Mouse (Mus musculus): ENCODE data around the gene Trim80.
"Not testable (repeated sequence)": the region's sequence is repeated elsewhere in the genome, so short reads cannot be mapped to it uniquely, and the experiment has no call there.

Trim80 gene

DNA sequence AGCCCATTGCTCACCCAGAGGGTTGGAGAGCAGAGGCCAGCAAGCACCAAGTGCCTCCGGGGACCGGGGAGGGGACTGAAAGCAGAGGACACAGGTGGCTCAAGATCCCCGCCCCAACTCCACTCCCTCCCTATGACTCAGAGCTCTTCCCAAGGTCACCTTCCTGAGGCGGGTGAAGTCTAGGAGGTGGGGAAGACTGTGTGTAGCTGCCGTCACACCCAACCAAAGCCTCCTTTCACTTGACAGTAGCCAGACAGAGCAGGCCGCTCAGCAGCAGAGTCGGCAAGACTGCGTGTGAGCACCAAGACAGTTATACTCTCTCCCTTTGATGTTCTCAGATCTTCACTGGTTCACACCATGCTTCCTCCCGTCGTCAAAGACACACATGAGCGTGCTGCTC, 23.1 kb downstream of the Trim80 start:
- no peak for DNase-seq

- no peak for DNase-seq
Observed at GRCm38 (mm10) chr11:115464851-115465250, 24.5 kb downstream of the Trim80 start.

DNA sequence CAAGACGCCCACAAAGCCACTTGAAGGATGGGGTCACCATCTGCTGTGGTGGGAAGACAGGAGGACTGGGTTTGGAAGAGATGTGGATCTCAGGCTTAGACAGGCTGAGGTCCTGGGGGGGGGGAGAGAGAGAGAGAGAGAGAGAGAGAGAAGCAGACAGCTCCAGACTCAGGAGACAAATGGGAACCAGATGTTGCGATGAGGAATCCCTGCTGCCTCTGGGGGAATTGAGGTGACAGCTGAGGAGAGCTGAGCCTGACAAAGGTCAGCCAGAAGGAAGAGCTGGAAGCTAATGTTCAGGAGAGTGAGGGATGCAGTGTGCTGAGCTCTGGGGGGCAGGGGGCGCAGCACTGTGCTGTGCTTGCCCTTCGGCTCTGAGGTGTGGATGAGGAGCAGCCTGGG, 26.9 kb downstream of the Trim80 start:
- DNase-seq: no peak

DNA sequence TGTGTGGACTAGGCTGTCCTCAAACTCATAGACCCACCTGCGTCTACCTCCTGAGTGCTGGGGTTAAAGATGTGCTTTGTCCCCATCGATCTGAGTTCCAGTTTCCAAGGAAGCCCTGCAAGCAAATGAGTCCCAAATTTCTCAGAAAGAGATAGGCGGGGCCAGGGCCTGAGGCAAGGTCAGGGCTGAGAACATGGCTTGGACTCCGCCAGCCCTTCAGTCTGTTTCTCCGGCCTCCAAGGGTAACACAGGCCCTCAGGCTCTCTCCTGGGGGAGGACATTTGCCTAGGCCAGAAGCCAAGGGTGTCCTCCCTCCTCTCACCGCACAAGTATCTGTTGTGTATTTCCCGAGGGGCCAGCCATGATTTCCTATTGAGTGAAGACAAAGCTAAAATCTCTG, 31.8 kb downstream of the Trim80 start:
- DNase-seq: no peak

GRCm38 (mm10) chr11:115473626-115474275, 33.4 kb downstream of the Trim80 start:
- DNase-seq: peak; percentile 90 to 94

GRCm38 (mm10) chr11:115475025-115475757, 34.8 kb downstream of the Trim80 start, which contains the start of gene Armc7:
TSS of gene Armc7 (plus strand) at chr11:115475667.
- DNase-seq: peak; percentile 96 to 97

GRCm38 (mm10) chr11:115475758-115476237, 35.5 kb downstream of the Trim80 start:
- no peak for DNase-seq

- DNase-seq: not testable (repeated sequence)
Observed at GRCm38 (mm10) chr11:115476630-115477029, 36.3 kb downstream of the Trim80 start.

DNA sequence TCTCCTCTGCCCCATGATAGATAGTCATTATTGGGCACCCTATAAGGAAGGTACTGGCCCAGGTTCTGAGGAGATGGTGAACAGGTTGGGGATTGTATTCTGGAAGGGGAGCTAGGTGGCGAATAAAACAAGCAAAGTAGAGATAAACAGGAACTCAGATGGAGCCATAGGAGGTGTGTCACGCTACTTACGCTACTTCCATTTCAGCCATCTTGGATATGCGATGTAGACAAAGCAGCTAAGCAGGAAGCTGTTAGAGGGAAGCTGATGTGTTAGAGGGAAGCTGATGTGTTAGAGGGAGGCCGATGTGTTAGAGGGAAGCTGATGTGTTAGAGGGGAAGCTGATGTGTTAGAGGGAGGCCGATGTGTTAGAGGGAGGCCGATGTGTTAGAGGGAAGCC, 37.0 kb downstream of the Trim80 start:
- DNase-seq: not testable (repeated sequence)

GRCm38 (mm10) chr11:115478296-115478938, 38.1 kb downstream of the Trim80 start:
- no peak for DNase-seq

GRCm38 (mm10) chr11:115481553-115482259, 41.4 kb downstream of the Trim80 start:
- DNase-seq: no peak

DNA sequence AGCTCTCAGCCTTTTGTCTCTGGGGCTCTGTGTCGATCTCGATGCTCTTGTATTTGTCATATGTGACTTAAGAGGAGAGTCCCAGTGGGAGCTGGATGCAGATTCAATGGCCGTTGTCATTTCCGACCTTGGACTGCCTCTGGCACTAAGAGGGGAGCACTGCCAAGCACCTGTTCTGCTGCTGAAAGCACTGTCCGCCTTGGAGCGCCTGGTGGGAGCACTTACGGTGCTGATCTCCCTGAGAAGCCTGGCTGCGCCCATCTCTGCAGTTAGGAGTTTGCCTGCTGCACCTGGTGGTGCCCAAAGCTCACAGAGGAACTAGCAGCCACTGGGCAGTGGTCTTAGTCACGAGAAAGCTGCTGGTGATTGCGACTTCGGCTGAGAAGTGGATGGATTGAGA, 42.9 kb downstream of the Trim80 start:
- no peak for DNase-seq

DNA sequence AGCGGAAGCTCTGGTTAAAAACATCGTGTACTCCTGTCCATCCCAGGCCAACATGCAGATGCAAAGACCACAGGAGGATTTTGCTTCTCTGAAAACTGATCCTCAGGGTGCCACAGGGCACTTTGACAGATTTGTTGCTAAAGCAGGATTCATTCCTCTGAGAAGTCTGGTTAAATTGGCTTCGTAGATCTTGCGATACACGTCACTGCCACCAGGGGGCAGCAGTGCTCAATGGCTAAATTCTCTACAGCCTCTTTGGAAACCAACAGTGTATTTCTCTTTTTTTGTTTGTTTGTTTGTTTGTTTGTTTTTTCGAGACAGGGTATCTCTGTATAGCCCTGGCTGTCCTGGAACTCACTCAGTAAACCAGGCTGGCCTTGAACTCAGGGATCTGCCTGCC, 43.4 kb downstream of the Trim80 start:
- DNase-seq: peak; percentile 67 to 80

- no peak for DNase-seq
Observed at GRCm38 (mm10) chr11:115485155-115485554, 44.8 kb downstream of the Trim80 start.

DNA sequence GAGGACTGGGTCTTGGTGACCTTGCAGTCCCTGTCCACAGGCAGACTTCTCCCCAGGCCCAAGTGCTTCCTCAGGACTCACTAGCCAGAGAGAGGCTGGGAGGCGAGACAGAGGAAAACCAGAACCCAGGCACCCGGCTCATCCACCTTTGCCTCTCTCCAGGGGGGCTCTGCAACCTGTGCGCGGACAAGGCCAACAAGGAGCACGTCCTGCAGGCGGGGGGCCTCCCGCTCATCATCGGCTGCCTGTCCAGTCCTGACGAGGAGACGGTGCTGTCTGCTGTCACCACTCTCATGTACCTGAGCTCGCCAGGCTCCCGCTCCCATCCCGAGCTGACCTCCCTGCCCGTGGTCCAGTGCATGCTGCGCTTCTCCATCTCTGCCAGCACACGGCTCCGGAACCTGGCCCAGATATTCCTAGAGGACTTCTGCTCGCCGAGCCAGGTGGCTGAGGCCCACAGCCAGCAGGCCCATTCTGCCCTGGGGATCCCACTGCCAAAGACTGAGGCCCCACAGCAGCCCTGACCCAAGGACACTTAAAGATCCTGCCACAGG, 48.3 kb downstream of the Trim80 start:
- DNase-seq: no peak

DNA sequence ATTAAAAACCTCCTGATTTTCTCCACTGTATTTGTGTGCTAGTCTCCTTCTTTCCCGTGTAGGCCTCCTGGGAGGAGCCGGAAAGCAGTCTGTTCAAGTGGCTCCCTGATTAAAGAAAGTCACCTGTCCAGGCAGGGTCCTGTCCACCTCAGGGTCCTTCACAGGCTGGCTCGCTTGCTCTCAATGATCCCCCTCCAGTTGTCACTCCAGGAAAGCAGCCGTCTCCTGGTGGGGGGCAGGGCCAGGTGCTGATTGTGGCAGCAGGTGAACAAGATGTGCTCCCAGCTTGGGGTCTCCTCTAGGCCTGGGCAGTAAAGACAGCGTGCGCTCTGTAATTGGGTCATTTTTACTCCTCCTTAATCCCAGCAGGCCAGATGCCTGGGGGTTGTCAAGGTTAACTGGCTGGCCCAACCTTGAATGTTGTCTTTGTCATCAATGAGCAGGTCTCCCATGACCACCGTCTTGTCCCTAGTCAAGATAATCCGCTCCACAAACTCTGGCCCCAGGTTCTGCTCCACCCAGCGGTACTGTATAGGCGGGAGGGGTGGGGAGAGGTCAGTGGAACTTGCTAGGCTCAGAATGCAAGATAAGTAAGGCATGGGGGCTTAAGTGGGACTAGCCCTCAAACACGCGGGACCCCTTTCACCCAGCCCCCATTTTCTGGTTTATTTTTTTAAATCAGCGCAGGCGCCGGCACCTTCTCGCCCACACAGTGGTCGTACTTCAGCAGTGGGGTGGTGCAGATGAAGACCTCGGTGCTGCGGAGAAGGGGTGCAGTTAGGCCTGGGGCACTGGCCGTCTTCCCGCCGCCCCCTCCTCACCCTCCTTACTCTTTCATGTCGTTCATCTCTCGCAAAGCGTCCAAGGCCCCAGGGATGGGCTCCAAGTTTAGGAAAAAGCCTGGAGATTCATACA, 50.4 kb downstream of the Trim80 start:
- peak in 1 of 2 experiments; percentile 14 for DNase-seq

DNA sequence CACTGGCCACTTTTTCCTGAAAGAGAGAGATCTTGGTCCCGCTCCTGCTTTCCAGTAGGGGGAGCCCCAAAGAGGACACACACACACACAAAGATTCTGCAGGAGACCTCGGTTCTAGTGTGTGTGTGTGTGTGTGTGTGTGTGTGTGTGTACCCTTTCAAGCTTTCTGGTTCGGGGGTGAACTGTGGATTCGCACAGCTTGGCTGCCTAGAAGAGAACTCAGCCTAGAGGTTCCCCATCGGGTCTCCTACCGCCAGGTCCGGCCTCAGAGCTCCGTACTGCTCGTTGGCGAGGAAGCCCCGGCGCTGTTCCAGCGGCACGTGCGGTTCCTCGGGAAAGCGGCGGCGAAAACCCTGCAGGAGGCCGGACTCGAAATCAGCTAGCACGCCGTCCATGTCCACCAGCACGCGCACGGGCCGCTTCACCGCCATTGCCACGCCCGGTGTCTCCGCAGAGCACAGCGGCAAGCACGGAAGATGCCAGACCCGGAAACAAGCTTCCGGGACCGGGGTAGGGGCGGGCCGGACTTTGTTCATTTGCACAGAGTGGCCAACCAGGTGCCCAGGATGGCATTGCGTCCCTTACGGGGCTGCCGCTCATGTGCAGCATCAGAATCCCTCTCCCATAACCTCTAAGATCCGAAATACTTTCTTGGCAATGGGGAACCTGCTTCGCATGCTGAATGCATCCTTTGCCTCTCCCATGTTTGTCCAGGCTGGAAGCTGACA, 51.2 kb downstream of the Trim80 start, which contains the start of gene Nt5c:
TSS of gene Nt5c (minus strand) at position 507 of the 728 bp plus-strand sequence.
- DNase-seq: peak; percentile 87 to 89

GRCm38 (mm10) chr11:115492387-115492786, 52.0 kb downstream of the Trim80 start:
- DNase-seq: no peak

DNA sequence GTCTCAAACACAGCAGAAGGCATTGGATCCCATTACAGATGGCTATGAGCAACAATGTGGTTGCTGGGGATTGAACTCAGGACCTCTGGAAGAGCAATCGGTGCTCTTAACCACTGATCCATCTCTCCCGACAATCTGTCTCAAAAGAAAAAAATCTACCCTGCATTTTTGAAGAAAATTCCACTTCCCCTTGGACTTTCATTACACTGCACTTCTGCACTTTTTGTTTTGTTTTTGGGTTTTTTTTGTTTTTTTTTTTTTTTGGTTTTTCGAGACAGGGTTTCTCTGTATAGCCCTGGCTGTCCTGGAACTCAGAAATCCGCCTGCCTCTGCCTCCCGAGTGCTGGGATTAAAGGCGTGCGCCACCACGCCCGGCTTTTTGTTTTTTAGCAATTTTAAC, 56.2 kb downstream of the Trim80 start:
- DNase-seq: not testable (repeated sequence)
